Mouse (Mus musculus) cerebellum, adult 2 months (tissue): ENCODE measurements around the gene Grm1.

Source experiments
- CTCF ChIP-seq: fragments of 200-500 bp; IDR thresholded peaks from 2 replicates; pipeline ENCODE4 v1.5.1; 2011; ENCODE audit warnings: low read depth, mild to moderate bottlenecking, control low read depth, low read length, moderate library complexity, borderline replicate concordance; ENCODE audit not compliant: insufficient read depth
- POLR2A ChIP-seq: fragments of 200-500 bp; IDR thresholded peaks from 2 replicates; pipeline ENCODE4 v1.6.1; 2011; ENCODE audit warnings: low read length, control low read depth, borderline replicate concordance; ENCODE audit not compliant: insufficient read depth

DNA sequence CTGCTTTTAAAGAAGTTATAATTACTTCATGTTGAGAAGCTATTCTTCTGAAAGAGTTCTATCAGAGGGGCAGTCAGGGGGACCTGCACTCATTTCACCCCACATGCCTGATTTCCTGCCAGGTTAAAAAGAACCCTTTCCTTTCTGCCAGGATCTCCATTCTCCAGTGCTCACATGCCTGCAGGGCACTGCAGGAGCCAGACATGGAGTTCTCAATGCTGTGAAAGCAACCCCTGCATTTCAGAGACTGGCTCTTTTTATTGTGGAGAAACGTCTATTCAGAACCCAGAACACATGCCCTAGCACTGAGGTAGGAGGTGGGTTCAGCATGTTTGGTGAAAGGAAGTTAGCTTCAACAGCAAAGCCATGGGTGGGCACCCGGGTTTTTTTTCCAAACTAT, 197.2 kb downstream of the Grm1 start:
- TF ChIP-seq POLR2A (no peak), CTCF (no peak)
